Comparison of ENCODE assay signal across 19 mouse cellular contexts in the genomic region with DNA sequence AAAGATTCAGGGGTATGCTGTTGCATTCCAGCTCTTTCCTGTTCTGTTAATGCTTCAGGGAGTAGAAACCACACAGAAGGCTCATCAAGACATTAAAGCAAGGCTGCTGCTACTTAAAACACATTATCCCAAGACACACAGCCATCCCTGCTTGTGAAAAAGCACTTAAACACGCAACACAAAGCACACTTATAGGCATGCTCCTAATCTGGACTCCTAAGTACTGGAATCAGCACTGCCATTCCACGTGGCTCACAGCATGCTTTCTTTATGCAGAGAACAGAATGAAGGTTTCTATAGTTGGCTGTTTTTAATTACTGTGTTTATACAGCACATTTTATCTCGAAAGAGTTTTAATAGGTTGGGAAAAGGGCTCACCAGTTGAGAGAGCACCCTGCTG.
DNase-seq lines count a peak whose midpoint lies in the region; ATAC-seq and TF ChIP-seq lines count a peak whose summit lies in the region.
"Had no signal": no experiment of that assay in that cellular context is flagged by ENCODE, and none has a peak within 500 bp of the region (broad histone marks: within the 10 kb centered on the region; RNA-seq: fewer than 3 reads in every experiment).

No protein-coding gene starts in this region.

- H3K36me3 ChIP-seq in hindbrain, embryonic 13.5 days = no peaks in the 10 kb centered on the region
- no peaks in the 10 kb centered on the region for H3K36me3 ChIP-seq in hindbrain, embryonic 11.5 days (ENCODE audit: control insufficient read depth, insufficient read depth, low read length)
- H3K36me3 ChIP-seq in embryonic facial prominence, embryonic 14.5 days (ENCODE audit: control insufficient read depth, insufficient read depth, low read length) = no peaks in the 10 kb centered on the region
- H3K36me3 ChIP-seq: heart, embryonic 15.5 days; limb, embryonic 15.5 days; stomach, embryonic 15.5 days had no signal

- 35% methylated on average over 3 of the region's 3 CpGs for WGBS in hindbrain, embryonic 13.5 days
- 49% methylated on average over 3 of the region's 3 CpGs for WGBS in hindbrain, embryonic 11.5 days
- 25% methylated on average over 3 of the region's 3 CpGs for WGBS in embryonic facial prominence, embryonic 14.5 days

- H3K4me3 ChIP-seq in hindbrain, embryonic 13.5 days = no peak overlapping the region
- no peak overlapping the region for H3K4me3 ChIP-seq in hindbrain, embryonic 11.5 days (ENCODE audit: low read depth, low read length)
- H3K4me3 ChIP-seq in embryonic facial prominence, embryonic 14.5 days (ENCODE audit: low read depth, low read length) = no peak overlapping the region
- H3K4me3 ChIP-seq: gastrocnemius, adult 2 months; heart, embryonic 15.5 days; limb, embryonic 15.5 days; megakaryocyte, embryonic 14.5 days; myocyte; stomach, embryonic 15.5 days had no signal

- no peak overlapping the region for H3K27ac ChIP-seq in hindbrain, embryonic 13.5 days
- no peak overlapping the region for H3K27ac ChIP-seq in hindbrain, embryonic 11.5 days (ENCODE audit: low read depth, low read length)
- no peak overlapping the region for H3K27ac ChIP-seq in embryonic facial prominence, embryonic 14.5 days (replicated peaks; ENCODE audit: low read depth, low read length)
- H3K27ac ChIP-seq: gastrocnemius, adult 2 months; heart, embryonic 15.5 days; limb, embryonic 15.5 days; stomach, embryonic 15.5 days had no signal

- H3K27me3 ChIP-seq in hindbrain, embryonic 13.5 days = no peaks in the 10 kb centered on the region
- H3K27me3 ChIP-seq in hindbrain, embryonic 11.5 days (ENCODE audit: control insufficient read depth, insufficient read depth, low read length) = no peaks in the 10 kb centered on the region
- H3K27me3 ChIP-seq in embryonic facial prominence, embryonic 14.5 days (replicated peaks; ENCODE audit: control insufficient read depth, insufficient read depth, low read length) = no peaks in the 10 kb centered on the region
- H3K27me3 ChIP-seq: heart, embryonic 15.5 days; limb, embryonic 15.5 days; megakaryocyte, embryonic 14.5 days; stomach, embryonic 15.5 days had no signal

- H3K4me2 ChIP-seq in hindbrain, embryonic 13.5 days = no peak overlapping the region
- no peak overlapping the region for H3K4me2 ChIP-seq in hindbrain, embryonic 11.5 days (replicated peaks; ENCODE audit: low read depth, low read length)
- no peak overlapping the region for H3K4me2 ChIP-seq in embryonic facial prominence, embryonic 14.5 days (ENCODE audit: low read depth, low read length)
- H3K4me2 ChIP-seq: heart, embryonic 15.5 days; limb, embryonic 15.5 days; stomach, embryonic 15.5 days had no signal

- H3K9me3 ChIP-seq in hindbrain, embryonic 13.5 days = no peaks in the 10 kb centered on the region
- no peaks in the 10 kb centered on the region for H3K9me3 ChIP-seq in hindbrain, embryonic 11.5 days (ENCODE audit: control insufficient read depth, low read length)
- H3K9me3 ChIP-seq in embryonic facial prominence, embryonic 14.5 days (ENCODE audit: control insufficient read depth, low read length) = no peaks in the 10 kb centered on the region
- H3K9me3 ChIP-seq: heart, embryonic 15.5 days; limb, embryonic 15.5 days; megakaryocyte, embryonic 14.5 days; stomach, embryonic 15.5 days had no signal

- no peak for TF ChIP-seq POLR2A in brain, embryonic 14.5 days (IDR thresholded peaks at IDR 0.05; ENCODE audit: borderline replicate concordance, extremely low read depth, insufficient read depth, insufficient read length, poor library complexity, severe bottlenecking)

- no peak for DNase-seq in hindbrain, embryonic 11.5 days (ENCODE audit: low spot score)
- peak; percentile 51 for DNase-seq in brain, embryonic 14.5 days (ENCODE audit: low read depth)
- DNase-seq in embryonic facial prominence, embryonic 14.5 days (ENCODE audit: low spot score) = no peak
- peak; percentile 12 for DNase-seq in hindlimb bud, embryonic 11.5 days (ENCODE audit: extremely low spot score, low read depth, low spot score)
- no peak for DNase-seq in heart, postnatal 4 days
- DNase-seq in spleen, adult 12 weeks (ENCODE audit: low spot score) = no peak
- DNase-seq: adrenal gland, postnatal 36 days; cerebellum, adult 9-10 months; gastrocnemius, adult 2 months; heart, adult 18-20 months; kidney, postnatal 4 days; lung, postnatal 14 days had no signal

- H3K4me1 ChIP-seq in hindbrain, embryonic 13.5 days (replicated peaks) = no peaks in the 10 kb centered on the region
- no peaks in the 10 kb centered on the region for H3K4me1 ChIP-seq in hindbrain, embryonic 11.5 days (replicated peaks; ENCODE audit: control insufficient read depth, insufficient read depth, low read length)
- H3K4me1 ChIP-seq in embryonic facial prominence, embryonic 14.5 days (ENCODE audit: control insufficient read depth, insufficient read depth, low read length) = no peaks in the 10 kb centered on the region
- H3K4me1 ChIP-seq: heart, embryonic 15.5 days; limb, embryonic 15.5 days; megakaryocyte, embryonic 14.5 days; stomach, embryonic 15.5 days had no signal

- H3K9ac ChIP-seq in hindbrain, embryonic 13.5 days = no peak overlapping the region
- no peak overlapping the region for H3K9ac ChIP-seq in hindbrain, embryonic 11.5 days (ENCODE audit: low read depth, low read length)
- no peak overlapping the region for H3K9ac ChIP-seq in embryonic facial prominence, embryonic 14.5 days (ENCODE audit: low read depth, low read length)
- H3K9ac ChIP-seq: heart, embryonic 15.5 days; limb, embryonic 15.5 days; stomach, embryonic 15.5 days had no signal

- peak; percentile 59; the same call in 1 of the 2 replicates for ATAC-seq in hindbrain, embryonic 13.5 days (ENCODE audit: low FRiP score)
- no peak for ATAC-seq in hindbrain, embryonic 11.5 days (ENCODE audit: low FRiP score)
- ATAC-seq in embryonic facial prominence, embryonic 14.5 days (ENCODE audit: low read depth) = 0 out of 2 replicates have a peak, but pooled peaks have one; percentile 30
- ATAC-seq: inflammation-experienced regulatory T-cells, adult 6 months had no signal

- TF ChIP-seq CTCF in brain, embryonic 14.5 days (IDR thresholded peaks at IDR 0.05; ENCODE audit: borderline replicate concordance, extremely low read depth, insufficient read depth, insufficient read length) = no peak

Comparison
In these comparisons a context has a peak if more than half of its experiments do, and no peak if none do; other contexts are left out.
1. DNase-seq: peak in brain, embryonic 14.5 days (single experiment) and hindlimb bud, embryonic 11.5 days (single experiment); none in hindbrain, embryonic 11.5 days (single experiment), embryonic facial prominence, embryonic 14.5 days (single experiment), heart, postnatal 4 days (single experiment) and spleen, adult 12 weeks (single experiment).